Mouse (Mus musculus): ENCODE data around the gene Scimp. TPM values are rescaled to one million over a fixed set of nuclear protein-coding genes. Genes with fewer than 3 reads are reported as not detected.

Scimp gene
- polyA plus RNA-seq, 1 experiment: not detected

DNA sequence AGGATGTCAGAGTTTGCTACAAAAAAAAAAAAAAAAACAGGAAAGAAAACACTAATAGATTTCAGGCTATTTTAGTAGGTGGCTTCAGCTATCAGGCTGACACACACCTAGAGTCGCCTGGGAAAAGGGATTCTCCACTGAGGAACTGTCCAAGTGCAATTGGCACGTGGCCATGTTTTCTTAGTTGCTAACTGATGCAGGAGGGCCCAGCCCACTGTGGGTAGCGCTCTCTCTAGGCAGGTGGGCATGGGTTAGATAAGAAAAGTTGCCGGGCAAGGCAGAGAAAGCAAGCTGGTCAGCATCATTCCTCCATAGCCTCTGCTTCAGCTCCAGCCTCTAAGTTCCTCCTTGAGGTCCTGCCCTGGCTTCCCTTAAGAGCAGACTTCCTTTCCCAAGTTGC lies 4.4 kb upstream of the Scimp start:
- H3K4me1 ChIP-seq (ENCODE audit: control insufficient read depth, insufficient read depth, low read length): no peaks in the 10 kb centered on the region
- WGBS: 81% methylated on average over 4 of the region's 4 CpGs
- TF ChIP-seq POLR2A (IDR thresholded peaks at IDR 0.05; ENCODE audit: insufficient read depth, low read depth, low read length) (no peak), CTCF (IDR thresholded peaks at IDR 0.05; ENCODE audit: insufficient read depth, low read depth, low read length) (no peak)
- H3K4me3 ChIP-seq (ENCODE audit: insufficient read depth, low read depth, low read length): no peak overlapping the region
- H3K27ac ChIP-seq (ENCODE audit: insufficient read depth, low read depth, low read length): no peak overlapping the region

DNA sequence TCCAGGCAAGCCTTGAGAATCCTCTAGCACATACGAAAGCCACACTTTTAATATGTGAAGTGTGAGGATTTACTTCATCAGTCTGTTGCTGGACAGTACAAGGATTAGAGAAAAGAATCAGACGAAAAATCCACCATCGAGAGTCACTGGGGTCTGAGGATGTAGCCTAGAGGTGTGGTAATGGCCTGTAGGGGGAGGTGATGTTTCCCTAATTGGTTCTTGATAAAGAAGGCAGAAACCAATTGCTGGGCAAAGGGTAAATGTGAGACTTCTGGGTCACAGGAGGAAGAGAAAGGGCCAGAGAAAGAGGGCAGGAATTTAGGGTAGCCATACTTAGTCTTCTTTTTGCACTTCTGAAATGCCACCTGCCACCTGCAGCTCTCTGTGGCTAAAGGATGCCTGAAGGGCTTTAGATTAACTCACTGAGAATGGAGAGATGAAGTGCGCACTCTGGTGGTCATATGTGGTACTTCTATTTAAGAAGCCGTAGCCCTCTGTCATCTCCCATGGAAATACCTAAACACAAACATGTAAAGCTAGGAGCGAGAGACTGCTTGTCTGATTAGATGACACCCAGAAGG lies 3.2 kb upstream of the Scimp start:
- TF ChIP-seq CTCF (IDR thresholded peaks at IDR 0.05; ENCODE audit: insufficient read depth, low read depth, low read length) (no peak), POLR2A (IDR thresholded peaks at IDR 0.05; ENCODE audit: insufficient read depth, low read depth, low read length) (no peak)
- no peak overlapping the region for H3K27ac ChIP-seq (ENCODE audit: insufficient read depth, low read depth, low read length)
- WGBS: 21% methylated on average over 6 of the region's 6 CpGs

GRCm38 (mm10) chr11:70815071-70815470 lies 2.7 kb upstream of the Scimp start:
- H3K4me1 ChIP-seq (ENCODE audit: control insufficient read depth, insufficient read depth, low read length): no peaks in the 10 kb centered on the region
- 85% methylated on average over 8 of the region's 8 CpGs for WGBS
- no peak overlapping the region for H3K4me3 ChIP-seq (ENCODE audit: insufficient read depth, low read depth, low read length)
- H3K27ac ChIP-seq (ENCODE audit: insufficient read depth, low read depth, low read length): no peak overlapping the region
- TF ChIP-seq POLR2A (IDR thresholded peaks at IDR 0.05; ENCODE audit: insufficient read depth, low read depth, low read length) (no peak), CTCF (IDR thresholded peaks at IDR 0.05; ENCODE audit: insufficient read depth, low read depth, low read length) (no peak)

More for the DNA sequence above, 3.2 kb upstream of the Scimp start:
- Histone ChIP-seq H3K4me1 (ENCODE audit: control insufficient read depth, insufficient read depth, low read length) (no peaks in the 10 kb centered on the region), H3K4me3 (ENCODE audit: insufficient read depth, low read depth, low read length) (no peak overlapping the region)

GRCm38 (mm10) chr11:70811471-70812240 lies 730 bp downstream of the Scimp start:
- no peak overlapping the region for H3K27ac ChIP-seq (ENCODE audit: insufficient read depth, low read depth, low read length)
- TF ChIP-seq POLR2A (IDR thresholded peaks at IDR 0.05; ENCODE audit: insufficient read depth, low read depth, low read length) (no peak), CTCF (IDR thresholded peaks at IDR 0.05; ENCODE audit: insufficient read depth, low read depth, low read length) (no peak)
- no peaks in the 10 kb centered on the region for H3K4me1 ChIP-seq (ENCODE audit: control insufficient read depth, insufficient read depth, low read length)
- no peak overlapping the region for H3K4me3 ChIP-seq (ENCODE audit: insufficient read depth, low read depth, low read length)
- WGBS: 60% methylated on average over 13 of the region's 13 CpGs

DNA sequence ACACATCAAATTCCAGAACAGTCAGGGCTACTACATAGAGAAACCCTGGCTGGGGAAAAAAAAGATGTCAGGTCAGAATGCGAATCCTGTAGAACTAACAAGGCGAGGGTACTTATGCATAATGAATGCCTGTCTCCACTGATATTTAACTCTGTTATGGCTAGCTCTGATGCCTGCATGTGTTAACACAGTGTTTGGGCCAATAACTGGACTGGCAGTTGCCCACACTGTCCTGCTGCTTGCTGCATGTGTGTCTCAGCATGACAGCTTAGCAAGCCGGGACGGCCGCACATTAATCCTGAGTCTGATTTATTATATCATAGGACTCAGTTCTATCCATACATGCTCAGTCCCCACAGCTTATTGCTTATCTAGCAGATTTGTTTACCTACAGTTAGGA lies 1.3 kb downstream of the Scimp start:
- Histone ChIP-seq H3K27ac (ENCODE audit: insufficient read depth, low read depth, low read length) (no peak overlapping the region), H3K4me3 (ENCODE audit: insufficient read depth, low read depth, low read length) (no peak overlapping the region), H3K4me1 (ENCODE audit: control insufficient read depth, insufficient read depth, low read length) (no peaks in the 10 kb centered on the region)
- TF ChIP-seq POLR2A (IDR thresholded peaks at IDR 0.05; ENCODE audit: insufficient read depth, low read depth, low read length): no peak
- no peak for TF ChIP-seq CTCF (IDR thresholded peaks at IDR 0.05; ENCODE audit: insufficient read depth, low read depth, low read length)
- WGBS: 79% methylated on average over 5 of the region's 5 CpGs

- no peak overlapping the region for H3K4me3 ChIP-seq (ENCODE audit: insufficient read depth, low read depth, low read length)
- no peaks in the 10 kb centered on the region for H3K4me1 ChIP-seq (ENCODE audit: control insufficient read depth, insufficient read depth, low read length)
- H3K27ac ChIP-seq (ENCODE audit: insufficient read depth, low read depth, low read length): no peak overlapping the region
- TF ChIP-seq POLR2A (IDR thresholded peaks at IDR 0.05; ENCODE audit: insufficient read depth, low read depth, low read length) (no peak), CTCF (IDR thresholded peaks at IDR 0.05; ENCODE audit: insufficient read depth, low read depth, low read length) (no peak)
- 23% methylated on average over 1 of the region's 1 CpGs for WGBS
Measured at GRCm38 (mm10) chr11:70809011-70809410, 3.4 kb downstream of the Scimp start.

- 75% methylated on average over 3 of the region's 3 CpGs for whole genome bisulfite sequencing
- TF ChIP-seq POLR2A (IDR thresholded peaks at IDR 0.05; ENCODE audit: insufficient read depth, low read depth, low read length) (no peak), CTCF (IDR thresholded peaks at IDR 0.05; ENCODE audit: insufficient read depth, low read depth, low read length) (no peak)
- no peak overlapping the region for H3K4me3 ChIP-seq (ENCODE audit: insufficient read depth, low read depth, low read length)
- H3K27ac ChIP-seq (ENCODE audit: insufficient read depth, low read depth, low read length): no peak overlapping the region
- H3K4me1 ChIP-seq (ENCODE audit: control insufficient read depth, insufficient read depth, low read length): no peaks in the 10 kb centered on the region
Measured at GRCm38 (mm10) chr11:70808101-70808500, 4.3 kb downstream of the Scimp start.

GRCm38 (mm10) chr11:70807630-70808029 lies 4.8 kb downstream of the Scimp start:
- Histone ChIP-seq H3K4me1 (ENCODE audit: control insufficient read depth, insufficient read depth, low read length) (no peaks in the 10 kb centered on the region), H3K27ac (ENCODE audit: insufficient read depth, low read depth, low read length) (no peak overlapping the region), H3K4me3 (ENCODE audit: insufficient read depth, low read depth, low read length) (no peak overlapping the region)
- no peak for TF ChIP-seq POLR2A (IDR thresholded peaks at IDR 0.05; ENCODE audit: insufficient read depth, low read depth, low read length)
- TF ChIP-seq CTCF (IDR thresholded peaks at IDR 0.05; ENCODE audit: insufficient read depth, low read depth, low read length): no peak
- WGBS: 88% methylated on average over 4 of the region's 4 CpGs

DNA sequence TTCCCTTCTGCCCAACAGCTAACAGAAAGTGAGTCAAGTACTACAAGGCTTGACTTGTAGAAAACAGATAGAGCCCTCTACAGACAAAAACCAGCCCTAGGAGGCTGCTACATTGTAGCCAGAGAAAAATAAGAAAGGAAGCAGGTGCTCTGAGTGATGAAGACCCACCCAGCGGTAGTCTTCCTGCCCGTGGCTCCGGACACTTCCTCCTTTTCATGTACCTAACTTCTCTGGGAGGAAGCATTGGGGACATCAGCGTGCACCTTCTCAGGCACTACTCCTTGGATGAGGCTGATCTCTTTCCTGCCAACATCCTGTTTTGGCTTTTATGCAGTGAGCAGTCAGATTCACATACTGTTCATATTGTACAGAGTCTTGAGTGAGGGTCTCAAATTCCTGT lies 5.7 kb downstream of the Scimp start:
- 79% methylated on average over 4 of the region's 4 CpGs for WGBS
- no peaks in the 10 kb centered on the region for H3K4me1 ChIP-seq (ENCODE audit: control insufficient read depth, insufficient read depth, low read length)

More for the DNA sequence above, 5.7 kb downstream of the Scimp start:
- no peak for TF ChIP-seq CTCF (IDR thresholded peaks at IDR 0.05; ENCODE audit: insufficient read depth, low read depth, low read length)
- no peak for TF ChIP-seq POLR2A (IDR thresholded peaks at IDR 0.05; ENCODE audit: insufficient read depth, low read depth, low read length)
- Histone ChIP-seq H3K27ac (ENCODE audit: insufficient read depth, low read depth, low read length) (no peak overlapping the region), H3K4me3 (ENCODE audit: insufficient read depth, low read depth, low read length) (no peak overlapping the region)
